Mouse (Mus musculus) myocyte (in vitro differentiated cells): ENCODE data around the gene Dclre1a.

Experiments
- E2F4 ChIP-seq: IDR thresholded peaks from one replicate; pipeline ENCODE4 v1.6.1; 2011; ENCODE audit warnings: mild to moderate bottlenecking, control low read depth, moderate library complexity; ENCODE audit not compliant: insufficient read depth
- MAX ChIP-seq: IDR thresholded peaks from one replicate; pipeline ENCODE4 v1.6.1; 2011; ENCODE audit warnings: low read depth, mild to moderate bottlenecking, control low read depth
- POLR2A ChIP-seq: IDR thresholded peaks from one replicate; pipeline ENCODE4 v1.6.1; 2011; ENCODE audit warnings: low read depth, mild to moderate bottlenecking, control low read depth, moderate library complexity; ENCODE audit not compliant: insufficient read length
- USF1 ChIP-seq: IDR thresholded peaks from one replicate; pipeline ENCODE4 v1.6.1; 2011; ENCODE audit warnings: low read depth, mild to moderate bottlenecking, control low read depth, moderate library complexity

DNA sequence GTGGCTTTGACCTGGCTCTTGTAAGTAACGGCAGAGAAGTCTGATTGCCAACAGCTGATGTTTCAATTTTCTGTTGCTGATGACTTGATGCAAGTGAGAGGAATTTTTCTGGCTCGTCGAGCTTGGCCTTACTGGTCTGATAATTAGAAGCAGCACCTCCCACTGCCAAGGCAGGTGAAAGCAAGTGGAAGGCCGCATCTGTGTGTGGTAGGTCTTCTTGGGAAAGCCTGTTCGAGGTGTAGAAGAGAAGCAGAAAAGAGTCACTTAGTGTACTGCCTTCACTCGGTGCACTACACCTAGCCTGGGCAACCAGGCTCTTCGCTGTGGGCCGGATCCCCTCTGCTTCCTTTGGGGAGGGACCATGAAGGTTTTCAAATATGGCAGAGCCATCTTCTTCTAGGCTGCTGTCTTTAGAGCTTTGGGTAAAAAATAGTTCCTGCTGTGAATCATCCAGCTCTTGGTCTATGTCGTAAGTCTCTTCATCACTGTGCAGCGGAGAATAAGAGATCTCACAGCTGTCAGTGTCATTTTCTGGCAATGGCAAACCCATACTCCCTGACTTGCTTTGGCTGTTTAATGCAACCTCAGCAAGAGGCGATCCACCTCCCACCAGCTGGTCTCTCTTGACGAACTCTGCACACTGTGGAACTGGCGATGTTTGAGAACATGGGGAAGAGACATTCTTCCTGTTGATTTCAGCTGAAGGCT lies 3.2 kb downstream of the Dclre1a start:
- TF ChIP-seq USF1 (no peak), MAX (no peak), POLR2A (no peak), E2F4 (no peak)
